ENCODE assay signal across 30 mouse cellular contexts in genomic region chr19:58540396-58540795, GRCm38 (mm10). TPM values are rescaled to one million over a fixed set of nuclear protein-coding genes. Genes with fewer than 3 reads are reported as not detected.
DNase-seq lines count a peak whose midpoint lies in the region; ATAC-seq and TF ChIP-seq lines count a peak whose summit lies in the region.
"Had no signal": no experiment of that assay in that cellular context is flagged by ENCODE, and none has a peak within 500 bp of the region (broad histone marks: within the 10 kb centered on the region; RNA-seq: fewer than 3 reads in every experiment).

No protein-coding gene starts in this region.

- ATAC-seq in intestine, embryonic 16.5 days = no peak
- no peak for ATAC-seq in megakaryocyte progenitor cell, adult 5-6 weeks (replicated peaks; ENCODE audit: poor library complexity)
- no peak for ATAC-seq in midbrain, embryonic 14.5 days (ENCODE audit: low FRiP score, low TSS enrichment)
- ATAC-seq: forebrain, embryonic 15.5 days had no signal

- no peak for TF ChIP-seq CTCF in thymus, adult 2 months (IDR thresholded peaks at IDR 0.05; ENCODE audit: borderline replicate concordance, control insufficient read depth, extremely low read depth, insufficient read depth, low read length, poor library complexity)

- peaks cover 2% of the 10 kb centered on the region; the same call in 1 of the 2 replicates for H3K4me1 ChIP-seq in thymus, adult 2 months (replicated peaks; ENCODE audit: control insufficient read depth, insufficient read depth, low read length)
- no peaks in the 10 kb centered on the region for H3K4me1 ChIP-seq in intestine, embryonic 16.5 days (ENCODE audit: control insufficient read depth, insufficient read depth, low read length)
- H3K4me1 ChIP-seq in midbrain, embryonic 14.5 days (ENCODE audit: control insufficient read depth, insufficient read depth, low read length) = no peaks in the 10 kb centered on the region
- H3K4me1 ChIP-seq: forebrain, embryonic 15.5 days; heart, embryonic 15.5 days had no signal

- peak; percentile 57 for DNase-seq in heart, adult 11 months
- no peak for DNase-seq in heart, adult 8-10 months (ENCODE audit: low spot score)
- peak; percentile 27 for DNase-seq in thymus, adult 2 months
- peak; percentile 48 for DNase-seq in thymus, postnatal 14 days
- DNase-seq in thymus, postnatal 4 days = peak; percentile 50
- DNase-seq in midbrain, embryonic 14.5 days = no peak
- DNase-seq: adrenal gland, adult 2 months; adrenal gland, postnatal 14 days; B cell, adult 2 months; cerebellum, adult 11 months; cerebellum, adult 8-10 months; cerebellum, postnatal 14 days; gastrocnemius, postnatal 25 days; heart, postnatal 10 days; heart, postnatal 36 days had no signal

- no peak for TF ChIP-seq POLR2A in thymus, adult 2 months (IDR thresholded peaks at IDR 0.05; ENCODE audit: control insufficient read depth, extremely low read depth, insufficient read depth, low read length, poor library complexity)

- H3K27me3 ChIP-seq in thymus, adult 2 months (ENCODE audit: control insufficient read depth, insufficient read depth, low read length) = no peaks in the 10 kb centered on the region
- no peaks in the 10 kb centered on the region for H3K27me3 ChIP-seq in intestine, embryonic 16.5 days (replicated peaks; ENCODE audit: control insufficient read depth, insufficient read depth, low read length)
- no peaks in the 10 kb centered on the region for H3K27me3 ChIP-seq in midbrain, embryonic 14.5 days (ENCODE audit: control insufficient read depth, insufficient read depth, low read length)
- H3K27me3 ChIP-seq: forebrain, embryonic 12.5 days; forebrain, embryonic 15.5 days; heart, embryonic 12.5 days; heart, embryonic 15.5 days; hindbrain, embryonic 15.5 days had no signal

- H3K9me3 ChIP-seq in intestine, embryonic 16.5 days (ENCODE audit: control insufficient read depth, low read length) = no peaks in the 10 kb centered on the region
- no peaks in the 10 kb centered on the region for H3K9me3 ChIP-seq in midbrain, embryonic 14.5 days (ENCODE audit: control insufficient read depth, low read length)
- H3K9me3 ChIP-seq: forebrain, embryonic 12.5 days; forebrain, embryonic 15.5 days; heart, embryonic 12.5 days; heart, embryonic 15.5 days; hindbrain, embryonic 15.5 days had no signal

- no peaks in the 10 kb centered on the region for H3K36me3 ChIP-seq in thymus, adult 2 months (ENCODE audit: control insufficient read depth, insufficient read depth, low read length)
- no peaks in the 10 kb centered on the region for H3K36me3 ChIP-seq in intestine, embryonic 16.5 days (ENCODE audit: control insufficient read depth, insufficient read depth, low read length)
- H3K36me3 ChIP-seq in midbrain, embryonic 14.5 days (ENCODE audit: control insufficient read depth, insufficient read depth, low read length) = no peaks in the 10 kb centered on the region
- H3K36me3 ChIP-seq: forebrain, embryonic 12.5 days; forebrain, embryonic 15.5 days; heart, embryonic 12.5 days; heart, embryonic 15.5 days; hindbrain, embryonic 15.5 days had no signal

- no peak overlapping the region for H3K27ac ChIP-seq in thymus, adult 2 months (ENCODE audit: control insufficient read depth, insufficient read depth, low read length)
- no peak overlapping the region for H3K27ac ChIP-seq in intestine, embryonic 16.5 days (ENCODE audit: low read length)
- no peak overlapping the region for H3K27ac ChIP-seq in midbrain, embryonic 14.5 days (replicated peaks; ENCODE audit: low read depth, low read length)
- H3K27ac ChIP-seq: forebrain, embryonic 12.5 days; forebrain, embryonic 15.5 days; heart, embryonic 15.5 days; hindbrain, embryonic 15.5 days had no signal

- H3K9ac ChIP-seq in intestine, embryonic 16.5 days (ENCODE audit: low read depth, low read length) = no peak overlapping the region
- no peak overlapping the region for H3K9ac ChIP-seq in midbrain, embryonic 14.5 days (replicated peaks; ENCODE audit: low read length)
- H3K9ac ChIP-seq: forebrain, embryonic 12.5 days; forebrain, embryonic 15.5 days; heart, embryonic 12.5 days; heart, embryonic 15.5 days; hindbrain, embryonic 15.5 days had no signal

- H3K4me2 ChIP-seq in intestine, embryonic 16.5 days (ENCODE audit: low read depth, low read length) = no peak overlapping the region
- no peak overlapping the region for H3K4me2 ChIP-seq in midbrain, embryonic 14.5 days (ENCODE audit: low read length)
- H3K4me2 ChIP-seq: forebrain, embryonic 12.5 days; forebrain, embryonic 15.5 days; heart, embryonic 12.5 days; heart, embryonic 15.5 days; hindbrain, embryonic 15.5 days had no signal

- no peak overlapping the region for H3K4me3 ChIP-seq in thymus, adult 2 months (ENCODE audit: control insufficient read depth, insufficient read depth, low read length)
- no peak overlapping the region for H3K4me3 ChIP-seq in intestine, embryonic 16.5 days (ENCODE audit: low read length)
- no peak overlapping the region for H3K4me3 ChIP-seq in midbrain, embryonic 14.5 days (replicated peaks; ENCODE audit: low read depth, low read length)
- H3K4me3 ChIP-seq: forebrain, embryonic 12.5 days; forebrain, embryonic 15.5 days; heart, embryonic 12.5 days; heart, embryonic 15.5 days; hindbrain, embryonic 15.5 days had no signal

- WGBS in thymus, adult 2 months = 7% methylated on average over 5 of the region's 5 CpGs
- whole genome bisulfite sequencing in intestine, embryonic 16.5 days = 79% methylated on average over 5 of the region's 5 CpGs
- WGBS in midbrain, embryonic 14.5 days = 90% methylated on average over 5 of the region's 5 CpGs

RNA-seq across cellular contexts. Expression of gene Ccdc172, which starts 28.6 kb away (rescaled TPM):
- not detected for total RNA-seq in heart, adult 8-10 months (2022)
- not detected in 2 replicates for polyA plus RNA-seq in thymus, adult 2 months (2012; rRNA removed)
- polyA plus RNA-seq in intestine, embryonic 16.5 days (2015; fragmentation: Nextera tagmentation; extraction: Ambion mirVana) = not detected in 2 replicates
- not detected in 2 replicates for total RNA-seq in megakaryocyte progenitor cell, adult 5-6 weeks (2015)
- not detected in 2 replicates for total RNA-seq in megakaryocyte progenitor cell, adult 5-6 weeks (2017)
- polyA plus RNA-seq in midbrain, embryonic 14.5 days (2014; fragmentation: Nextera tagmentation; extraction: Ambion mirVana) = not detected in 2 replicates
- total RNA-seq: adrenal gland, adult 2 months; adrenal gland, postnatal 14 days; adrenal gland, postnatal 4 days; gastrocnemius, adult 8-10 months; gastrocnemius, postnatal 25 days; heart, postnatal 10 days; heart, postnatal 36 days; MEL had no signal
- polyA plus RNA-seq: adrenal gland, adult 2 months; embryonic facial prominence, embryonic 11.5 days; embryonic facial prominence, embryonic 14.5 days; forebrain, embryonic 12.5 days; forebrain, embryonic 15.5 days; gonadal fat pad, adult 2 months; heart, embryonic 12.5 days; heart, embryonic 15.5 days; hindbrain, embryonic 11.5 days; hindbrain, embryonic 15.5 days; intestine, embryonic 14.5 days had no signal

Comparison
In these comparisons a context has a peak if more than half of its experiments do, and no peak if none do; other contexts are left out.
1. DNase-seq: peak in heart, adult 11 months (single experiment), thymus, adult 2 months (single experiment), thymus, postnatal 14 days (single experiment) and thymus, postnatal 4 days (single experiment); none in heart, adult 8-10 months (single experiment) and midbrain, embryonic 14.5 days (single experiment).